Mouse (Mus musculus): ENCODE results near the gene Ier5. TPM values are rescaled to one million over a fixed set of nuclear protein-coding genes. Genes with fewer than 3 reads are reported as not detected.

The Ier5 gene
- polyA plus RNA-seq, 1 experiment from 2014 or later, result 19.8 TPM

Other genes with a start within 250 kb of the Ier5 start
- gene Cacna1e, start 215.1 kb downstream of the Ier5 start, polyA plus RNA-seq (2015; fragmentation: Nextera tagmentation; extraction: Ambion mirVana), result 12.0 and 13.1 TPM in 2 replicates
- 0.59 and 0.83 TPM in 2 replicates for gene Mr1, start 47.2 kb upstream of the Ier5 start, polyA plus RNA-seq (2015; fragmentation: Nextera tagmentation; extraction: Ambion mirVana)
- gene Stx6, start 59.1 kb upstream of the Ier5 start, polyA plus RNA-seq (2015; fragmentation: Nextera tagmentation; extraction: Ambion mirVana), result 129 and 131 TPM in 2 replicates
- 3.3 and 4.9 TPM in 2 replicates for gene BC034090, start 144.8 kb upstream of the Ier5 start, polyA plus RNA-seq (2015; fragmentation: Nextera tagmentation; extraction: Ambion mirVana)

Data from forebrain, embryonic 15.5 days (tissue).